Mouse (Mus musculus) embryonic fibroblast, embryonic 13.5 days (primary cell): ENCODE data around the gene Pex11g. TPM values are rescaled to one million over a fixed set of nuclear protein-coding genes. Genes with fewer than 3 reads are reported as not detected.

Source experiments
- H3K27ac ChIP-seq: 2 replicates; pipeline ENCODE4 v1.5.1; 2012; ENCODE audit warnings: low read length, control low read depth, inconsistent platforms; ENCODE audit not compliant: insufficient read depth
- H3K4me1 ChIP-seq: 2 replicates; pipeline ENCODE4 v1.6.1; 2011; ENCODE audit warnings: low read length; ENCODE audit not compliant: control insufficient read depth, insufficient read depth
- H3K4me3 ChIP-seq: 2 replicates; pipeline ENCODE4 v1.5.1; 2011; ENCODE audit warnings: mild to moderate bottlenecking, control low read depth, low read length; ENCODE audit not compliant: insufficient read depth
- CTCF ChIP-seq: IDR thresholded peaks from 2 replicates; pipeline ENCODE4 v1.5.1; 2011; ENCODE audit warnings: mild to moderate bottlenecking, control low read depth, low read length, moderate library complexity, borderline replicate concordance; ENCODE audit not compliant: insufficient read depth
- POLR2A ChIP-seq: IDR thresholded peaks from 2 replicates; pipeline ENCODE4 v1.6.1; 2011; ENCODE audit warnings: low read depth, mild to moderate bottlenecking, control low read depth, low read length, moderate library complexity
- polyA plus RNA-seq: library from polyadenylated mRNA; stranded (reverse); fragments of >200 nt; gene quantifications from 2 replicates; pipeline ENCODE4 v1.2.4, GENCODE M21; 2011; ENCODE audit warnings: low read depth; ENCODE audit not compliant: missing spikeins, insufficient read length

Pex11g gene
- polyA plus RNA-seq, 1 experiment, result 5.9 TPM

DNA sequence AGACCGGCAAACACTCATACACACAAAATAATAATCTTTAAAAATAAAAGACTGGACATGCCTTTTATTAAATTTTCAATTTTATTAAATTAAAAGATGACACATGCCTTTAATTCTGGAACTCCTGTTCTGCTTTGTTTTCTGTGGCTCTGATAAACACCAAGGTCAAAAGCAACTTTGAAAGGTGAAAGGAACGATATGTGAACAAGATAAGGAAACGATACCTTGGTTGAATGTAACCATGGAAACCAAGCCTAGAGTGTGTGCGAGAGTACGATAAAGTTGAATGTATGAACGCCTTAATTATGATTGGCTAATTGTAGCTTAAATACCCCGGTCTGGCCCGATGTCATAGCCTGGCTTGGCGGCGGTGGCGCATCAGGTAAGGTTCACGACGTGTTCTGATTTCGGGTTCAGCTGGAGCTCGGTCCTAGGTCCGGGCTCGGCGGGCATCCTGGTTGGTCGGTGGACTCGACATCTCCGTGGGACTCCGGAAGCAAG lies 14.8 kb upstream of the Pex11g start:
- H3K4me3 ChIP-seq, result no peak overlapping the region
- H3K27ac ChIP-seq, result no peak overlapping the region
- TF ChIP-seq CTCF, result no peak
- TF ChIP-seq POLR2A, result no peak
- no peaks in the 10 kb centered on the region for H3K4me1 ChIP-seq

DNA sequence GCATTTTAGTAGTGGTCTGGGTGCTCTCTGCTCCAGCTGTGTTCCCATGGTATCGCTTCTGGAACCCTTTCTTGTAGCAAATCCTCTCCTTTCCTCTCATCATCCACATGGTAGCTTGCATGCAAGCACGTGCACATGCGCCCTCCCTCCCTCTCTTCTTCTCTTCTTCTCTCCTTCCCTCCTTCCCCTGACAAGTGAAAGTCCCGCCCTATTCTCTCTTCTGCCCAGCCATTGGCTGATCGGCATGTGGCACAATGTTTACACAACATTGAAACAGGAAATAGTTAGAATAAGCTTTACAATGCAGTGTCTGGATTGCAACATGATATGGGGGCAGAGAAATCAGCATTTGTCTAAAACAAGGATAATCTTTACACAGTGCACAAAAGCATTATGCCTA lies 14.1 kb upstream of the Pex11g start:
- TF ChIP-seq POLR2A (no peak), CTCF (no peak)
- no peak overlapping the region for H3K27ac ChIP-seq
- H3K4me3 ChIP-seq, result no peak overlapping the region
- H3K4me1 ChIP-seq, result no peaks in the 10 kb centered on the region

DNA sequence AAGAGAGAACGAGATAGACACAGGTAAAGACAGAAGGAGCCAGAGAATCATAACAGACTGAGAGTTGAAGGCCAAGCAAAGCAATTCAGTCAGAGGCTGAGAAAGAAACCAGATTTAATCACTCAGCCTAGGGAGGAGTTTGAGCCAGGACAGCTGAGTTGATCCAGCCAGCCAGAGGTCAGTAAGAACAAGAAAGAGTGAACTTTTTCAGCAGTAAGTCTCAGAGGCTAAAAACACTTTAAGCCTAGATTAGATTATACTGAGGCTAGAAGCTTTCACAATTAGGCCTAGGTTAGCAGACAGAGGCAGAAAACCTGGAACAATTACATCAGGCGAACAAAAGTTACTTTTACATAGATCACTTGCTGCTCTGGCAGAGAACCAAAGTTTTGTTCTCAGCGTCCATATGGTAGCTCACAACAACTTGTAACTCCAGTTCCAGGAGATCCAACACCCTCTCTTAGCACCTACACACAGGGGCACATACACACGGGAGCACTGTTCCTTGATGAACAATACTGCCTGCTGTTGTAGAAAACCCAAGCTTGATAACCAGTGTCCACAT lies 12.8 kb upstream of the Pex11g start:
- Histone ChIP-seq H3K4me1 (0 out of 2 replicates have a peak, but pooled peaks cover 4% of the 10 kb centered on the region), H3K27ac (no peak overlapping the region), H3K4me3 (no peak overlapping the region)
- TF ChIP-seq CTCF (no peak), POLR2A (no peak)

DNA sequence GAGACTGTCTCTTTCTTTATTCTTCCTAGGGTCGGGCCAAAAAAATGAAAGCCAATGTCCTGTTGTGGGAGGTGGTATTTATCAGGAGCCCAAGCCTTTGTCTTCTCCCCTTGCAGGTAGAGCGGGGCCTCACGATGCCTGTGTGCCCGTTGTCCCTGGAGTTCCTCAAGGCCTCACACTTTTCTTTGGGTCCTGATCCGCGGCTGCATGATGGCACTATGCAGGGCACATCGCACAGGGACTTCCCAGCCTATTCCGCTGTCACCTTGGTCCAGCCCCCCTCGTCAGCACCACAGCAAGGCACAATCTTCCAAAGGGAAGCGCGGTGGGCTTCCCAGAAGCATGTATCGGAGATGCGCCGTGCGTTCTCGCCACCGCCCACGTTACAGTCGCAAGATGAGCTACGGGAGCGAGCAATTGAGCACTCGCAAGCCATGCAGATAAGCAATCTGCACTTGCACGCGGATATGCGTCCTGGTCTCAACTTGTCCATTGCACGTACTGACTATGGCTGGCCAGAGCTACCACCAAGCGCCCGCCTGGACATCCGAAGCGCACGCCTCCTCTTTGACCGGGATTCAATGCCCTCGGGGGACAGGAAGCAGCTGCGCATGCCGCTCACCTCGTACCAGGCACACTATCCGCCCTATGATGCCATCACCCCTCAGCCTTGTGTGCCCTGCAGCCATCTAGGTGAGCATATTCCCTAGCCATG lies 8.4 kb upstream of the Pex11g start:
- TF ChIP-seq CTCF (no peak), POLR2A (no peak)
- Histone ChIP-seq H3K4me3 (no peak overlapping the region), H3K4me1 (0 out of 2 replicates have a peak, but pooled peaks cover 4% of the 10 kb centered on the region), H3K27ac (no peak overlapping the region)

- Histone ChIP-seq H3K27ac (no peak within 1 kb of the TSS), H3K4me3 (no peak within 1 kb of the TSS), H3K4me1 (0 out of 2 replicates have a peak, but pooled peaks cover 2% of the 10 kb centered on the region)
- TF ChIP-seq CTCF (no peak), POLR2A (no peak)
Measured at GRCm38 (mm10) chr8:3470562-3470961, 3.1 kb upstream of the Pex11g start, which contains the start of gene Tex45. Gene Tex45, plus strand, starts transcription at chr8:3470862.

GRCm38 (mm10) chr8:3468838-3469237 lies 1.4 kb upstream of the Pex11g start:
- Histone ChIP-seq H3K4me1 (0 out of 2 replicates have a peak, but pooled peaks cover 2% of the 10 kb centered on the region), H3K27ac (no peak overlapping the region), H3K4me3 (no peak overlapping the region)
- TF ChIP-seq POLR2A (no peak), CTCF (no peak)

DNA sequence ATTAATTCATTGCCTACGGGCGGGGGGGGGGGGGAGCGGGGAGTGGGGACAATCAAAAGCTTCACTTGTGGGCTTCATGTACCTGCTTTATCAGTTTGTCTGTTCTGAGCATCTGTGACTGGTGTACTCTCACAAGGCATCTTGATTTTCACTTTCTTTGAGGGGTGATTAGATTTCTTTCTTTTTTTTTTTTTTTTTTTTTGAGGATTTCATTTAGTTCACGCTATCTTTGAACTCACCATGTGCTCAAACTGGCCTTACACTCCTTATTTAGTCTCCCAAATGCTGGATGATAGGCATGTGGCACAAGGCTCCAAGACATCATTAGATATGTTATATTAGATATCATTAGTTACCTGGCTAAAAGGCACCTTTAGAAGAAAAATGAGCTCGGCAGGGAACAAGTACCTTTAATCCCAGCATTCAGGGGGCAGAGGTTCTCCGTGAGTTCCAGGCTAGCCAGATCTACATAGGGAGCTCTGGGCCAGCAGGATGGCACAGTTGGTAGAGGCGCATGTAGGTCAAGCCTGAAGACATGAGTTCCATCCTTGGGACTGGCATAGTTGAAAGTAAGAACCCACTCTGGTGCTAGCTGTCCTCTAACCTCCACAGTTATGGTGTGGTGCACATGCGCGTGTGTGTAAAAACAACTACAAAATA lies 536 bp upstream of the Pex11g start:
- H3K27ac ChIP-seq, result no peak overlapping the region
- TF ChIP-seq POLR2A (no peak), CTCF (no peak)
- H3K4me3 ChIP-seq, result peak overlapping the region; percentile 25
- H3K4me1 ChIP-seq, result 0 out of 2 replicates have a peak, but pooled peaks cover 2% of the 10 kb centered on the region

- Histone ChIP-seq H3K4me3 (no peak overlapping the region), H3K27ac (no peak overlapping the region), H3K4me1 (0 out of 2 replicates have a peak, but pooled peaks cover 2% of the 10 kb centered on the region)
- TF ChIP-seq POLR2A (no peak), CTCF (peak; percentile 20; the same call in 1 of the 2 replicates)
Measured at GRCm38 (mm10) chr8:3464309-3464708, 3.2 kb downstream of the Pex11g start.

- Histone ChIP-seq H3K27ac (no peak overlapping the region), H3K4me3 (no peak overlapping the region), H3K4me1 (0 out of 2 replicates have a peak, but pooled peaks cover 2% of the 10 kb centered on the region)
- TF ChIP-seq CTCF, result no peak
- TF ChIP-seq POLR2A, result no peak
Measured at GRCm38 (mm10) chr8:3463248-3463647, 4.2 kb downstream of the Pex11g start.
